Mouse (Mus musculus) thymus, adult 18-20 months (tissue): ENCODE results near the gene Faap100.
A peak's percentile ranks its signal among the peaks of the same experiment; 100 is the strongest.
"Not testable (repeated sequence)": the region's sequence is repeated elsewhere in the genome, so short reads cannot be mapped to it uniquely, and the experiment has no call there.

Experiments
- DNase-seq, 2 experiments: peaks; one replicate each; pipeline ENCODE4 v3.0.0; 2022; ENCODE audit warnings: mixed read lengths in 2 of 2

The Faap100 gene

DNA sequence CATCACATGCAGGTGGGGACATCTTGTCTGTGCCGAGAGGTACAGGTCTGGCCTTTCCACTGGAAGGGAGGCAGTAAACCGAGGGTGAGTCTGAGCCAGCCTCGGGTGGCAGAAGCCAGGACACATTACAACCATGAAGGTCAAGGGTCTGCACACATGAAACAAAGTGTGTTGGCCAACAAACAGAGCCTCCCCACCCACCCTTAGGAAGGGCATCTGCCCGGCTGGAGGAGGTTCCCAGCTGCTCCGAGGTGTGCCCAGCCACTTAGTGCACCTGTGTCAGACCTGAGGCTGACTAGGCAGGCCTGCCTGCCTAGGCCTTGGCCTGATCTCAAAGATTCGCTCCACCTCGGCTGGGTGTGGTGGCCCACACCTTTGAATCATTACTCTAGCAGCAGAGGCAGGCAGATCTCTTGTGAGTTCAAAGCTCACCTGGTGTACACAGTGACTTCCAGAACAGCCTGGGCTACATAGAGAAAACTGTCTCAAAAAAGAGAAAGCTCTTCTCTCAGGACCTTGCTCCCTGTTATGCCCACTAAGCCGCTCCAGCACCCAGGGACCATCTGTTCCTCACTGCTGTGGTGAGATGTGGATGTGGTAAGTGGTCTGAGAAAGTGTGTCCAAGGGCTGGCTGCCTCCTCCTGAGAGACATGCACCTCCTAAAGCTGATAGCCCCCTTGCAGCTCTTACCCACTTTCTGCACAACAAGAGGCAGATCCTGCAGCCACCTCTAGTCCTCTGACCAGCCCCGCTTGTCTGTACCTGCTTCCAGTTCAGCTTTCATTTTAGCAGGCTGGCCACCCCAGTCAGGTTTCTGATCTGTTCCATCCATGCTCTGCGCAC, 27.1 kb downstream of the Faap100 start:
- DNase-seq, result peak in 1 of 2 experiments; percentile 11

GRCm38 (mm10) chr11:120350711-120351110, 27.9 kb downstream of the Faap100 start:
- peak in 1 of 2 experiments; percentile 32 for DNase-seq

- peak; percentile 60 to 67 for DNase-seq
These were observed 28.4 kb downstream of the Faap100 start for GRCm38 (mm10) chr11:120349986-120350702.

DNA sequence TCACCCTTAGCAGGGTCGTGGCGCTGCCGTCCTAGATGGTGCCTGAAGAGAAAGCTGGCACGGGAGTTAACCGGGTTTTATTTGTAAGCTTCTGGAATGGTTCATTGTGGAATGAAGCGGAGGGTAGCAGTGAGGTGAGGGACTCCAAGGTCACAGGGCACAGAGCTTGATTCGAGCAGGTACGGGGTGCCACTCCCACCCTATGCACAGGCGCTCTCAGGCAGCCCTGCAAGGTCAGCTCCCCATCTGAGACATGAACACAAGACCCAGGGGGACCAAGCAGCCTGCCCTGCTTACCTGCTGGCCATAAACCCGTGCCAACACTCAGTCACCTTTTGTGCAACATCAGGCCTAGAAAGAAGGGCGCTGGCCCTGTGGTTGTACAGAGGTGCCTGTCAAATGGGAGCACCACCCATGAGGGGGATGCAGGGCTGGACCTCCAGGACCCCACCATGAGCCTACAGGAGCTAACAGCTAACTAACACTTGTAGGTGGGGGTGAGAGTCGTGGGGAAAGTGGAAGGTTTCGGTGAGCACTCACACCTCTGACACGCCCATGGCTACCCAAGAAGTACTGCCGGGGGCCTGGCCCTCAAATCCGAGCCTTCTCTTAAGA, 29.1 kb downstream of the Faap100 start:
- DNase-seq, result peak in 1 of 2 experiments; percentile 42

GRCm38 (mm10) chr11:120348684-120349370, 29.7 kb downstream of the Faap100 start:
- DNase-seq, result peak in 1 of 2 experiments; percentile 79

- peak; percentile 57 to 76 for DNase-seq
These were observed 30.5 kb downstream of the Faap100 start, which contains the start of gene Actg1 for GRCm38 (mm10) chr11:120347791-120348683. Actg1 (minus strand) TSS chr11:120348542.

DNA sequence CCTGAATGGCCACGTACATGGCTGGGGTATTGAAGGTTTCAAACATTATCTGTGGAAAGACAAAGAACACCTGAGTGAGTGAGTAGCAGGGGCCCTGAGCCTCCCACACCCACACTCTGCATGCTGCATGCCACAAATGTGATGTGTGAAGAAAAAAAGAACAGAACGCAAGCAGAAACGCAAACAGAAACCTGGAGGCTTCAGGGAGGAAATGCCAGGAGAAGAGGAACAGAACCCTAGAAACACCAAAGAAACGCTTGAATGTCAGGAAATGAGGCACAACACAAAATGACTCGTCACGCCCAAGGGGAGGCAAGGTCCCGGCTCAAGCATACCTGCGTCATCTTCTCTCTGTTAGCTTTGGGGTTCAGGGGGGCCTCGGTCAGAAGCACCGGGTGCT, 31.3 kb downstream of the Faap100 start:
- DNase-seq, result peak in 1 of 2 experiments; percentile 31

DNA sequence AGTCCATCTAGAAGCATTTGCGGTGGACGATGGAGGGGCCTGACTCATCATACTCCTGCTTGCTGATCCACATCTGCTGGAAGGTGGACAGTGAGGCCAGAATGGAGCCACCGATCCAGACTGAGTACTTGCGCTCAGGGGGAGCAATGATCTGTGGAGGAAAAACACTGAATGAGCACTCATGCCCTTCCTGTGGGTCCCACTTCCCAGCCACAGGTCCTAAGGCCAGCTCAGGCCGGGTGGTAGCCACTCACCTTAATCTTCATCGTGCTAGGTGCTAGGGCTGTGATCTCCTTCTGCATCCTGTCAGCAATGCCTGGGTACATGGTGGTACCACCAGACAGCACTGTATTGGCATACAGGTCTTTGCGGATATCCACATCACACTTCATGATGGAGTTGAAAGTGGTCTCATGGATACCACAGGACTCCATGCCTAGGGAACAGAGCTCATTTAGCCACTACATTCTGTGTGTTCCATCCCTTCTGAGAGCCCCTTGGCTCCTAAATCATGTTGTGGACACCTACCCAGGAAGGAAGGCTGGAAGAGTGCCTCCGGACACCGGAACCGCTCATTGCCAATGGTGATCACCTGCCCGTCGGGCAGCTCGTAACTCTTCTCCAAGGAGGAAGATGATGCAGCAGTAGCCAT, 32.1 kb downstream of the Faap100 start:
- not testable (repeated sequence) for DNase-seq

GRCm38 (mm10) chr11:120345067-120345681, 33.4 kb downstream of the Faap100 start:
- no peak for DNase-seq

DNA sequence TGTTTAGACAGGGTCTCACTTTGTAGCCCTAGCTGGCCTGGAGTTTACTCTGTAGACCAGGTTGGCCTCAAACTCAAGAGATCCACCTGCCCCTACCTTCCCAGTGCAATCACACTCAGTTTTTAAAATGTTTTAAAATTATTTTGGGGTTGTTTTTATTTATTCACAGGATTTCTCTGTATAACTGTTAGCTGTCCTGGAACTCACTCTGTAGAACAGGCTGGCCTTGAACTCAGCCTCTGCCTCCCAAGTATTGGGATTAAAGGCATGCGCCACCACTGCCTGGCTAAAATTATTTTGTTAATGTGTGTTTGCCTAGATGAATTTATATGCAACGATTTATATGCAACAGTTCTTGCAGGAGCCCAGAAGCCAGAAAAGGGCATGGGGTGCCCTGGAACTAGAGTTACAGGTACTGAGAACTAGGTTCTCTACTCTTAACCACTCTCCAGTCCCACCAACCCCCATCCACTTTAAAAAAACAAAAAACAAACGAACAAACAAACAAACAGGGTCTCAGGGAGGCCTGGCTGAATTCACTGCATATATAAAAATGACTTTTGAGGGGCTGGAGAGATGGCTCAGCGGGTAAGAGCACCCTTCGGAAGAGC, 34.1 kb downstream of the Faap100 start:
- no peak for DNase-seq

- no peak for DNase-seq
These were observed 34.9 kb downstream of the Faap100 start for GRCm38 (mm10) chr11:120343519-120344309.

- DNase-seq, result no peak
These were observed 35.9 kb downstream of the Faap100 start for GRCm38 (mm10) chr11:120342656-120343160.

DNA sequence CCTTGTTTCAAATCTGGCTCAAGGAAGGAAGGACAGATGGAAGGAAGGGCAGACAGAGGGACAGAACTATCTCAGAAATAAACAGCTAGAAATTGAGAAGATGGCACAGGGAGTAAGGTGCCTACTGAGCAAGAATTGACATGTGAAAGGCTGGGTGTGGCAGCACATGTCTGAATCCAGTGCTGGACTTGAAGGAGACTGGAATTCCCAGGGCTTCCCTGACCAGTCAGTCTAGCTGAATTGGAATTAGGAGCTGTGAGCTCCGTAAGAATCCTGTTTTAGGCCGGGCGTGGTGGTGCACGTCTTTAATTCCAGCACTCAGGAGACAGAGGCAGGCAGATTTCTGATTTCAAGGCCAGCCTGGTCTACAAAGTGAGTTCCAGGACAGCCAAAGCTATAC, 36.9 kb downstream of the Faap100 start:
- DNase-seq, result no peak

- no peak for DNase-seq
These were observed 38.5 kb downstream of the Faap100 start for GRCm38 (mm10) chr11:120339978-120340513.

- no peak for DNase-seq
These were observed 39.8 kb downstream of the Faap100 start for GRCm38 (mm10) chr11:120338786-120339185.

- no peak for DNase-seq
These were observed 41.1 kb downstream of the Faap100 start for GRCm38 (mm10) chr11:120337447-120337846.

DNA sequence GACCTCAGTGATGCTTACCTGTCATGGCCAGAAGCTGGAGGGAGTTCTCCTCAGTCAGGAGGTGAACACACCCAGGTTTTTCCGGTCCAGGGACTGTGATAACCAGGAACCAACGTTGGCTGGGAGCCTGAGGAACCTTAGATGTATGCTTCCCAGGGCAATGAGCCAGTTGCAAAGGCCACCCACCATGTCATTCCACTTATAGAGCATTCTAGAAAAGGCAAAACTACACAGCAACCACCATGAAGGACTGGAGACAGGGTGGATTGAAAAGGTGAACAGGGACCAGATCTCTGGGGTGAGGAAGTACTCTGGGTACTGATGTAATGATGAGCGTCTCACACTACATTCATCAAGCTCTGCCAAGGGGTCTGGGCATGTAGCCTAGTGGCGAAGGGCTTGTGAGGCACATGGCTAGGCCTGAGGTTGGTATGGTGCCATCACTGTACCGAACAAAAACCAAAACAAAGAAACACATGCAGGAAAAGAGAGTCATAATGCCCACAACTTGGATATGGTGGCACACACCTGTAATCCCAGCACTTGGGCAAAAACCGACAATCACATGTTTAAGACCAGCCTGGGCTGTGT, 43.0 kb downstream of the Faap100 start:
- no peak for DNase-seq

DNA sequence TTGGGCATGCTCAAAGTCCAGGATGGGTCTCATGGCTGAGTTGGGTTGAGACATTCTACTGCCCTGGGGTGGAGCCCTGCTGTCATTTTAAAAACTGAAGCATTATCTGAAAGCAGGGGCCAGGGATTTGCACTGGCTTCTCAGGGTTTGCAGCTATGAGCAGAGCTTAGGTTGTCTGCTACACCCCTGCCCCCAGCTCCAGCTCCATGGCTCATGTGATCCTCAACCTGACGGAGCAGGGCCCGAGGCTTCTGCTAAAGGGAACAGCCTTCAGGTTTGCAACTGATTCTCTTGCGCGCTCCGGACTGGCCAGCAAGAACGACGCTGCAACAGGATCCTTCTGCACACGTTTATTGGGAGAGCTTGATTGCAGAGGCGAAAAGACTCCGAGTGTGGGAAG, 58.4 kb downstream of the Faap100 start:
- DNase-seq, result no peak
